Mouse (Mus musculus) spleen, adult 2 months (tissue): Measurements from ENCODE around the gene Mesp2. TPM values are rescaled to one million over a fixed set of nuclear protein-coding genes. Genes with fewer than 3 reads are reported as not detected.

ENCODE experiments used
- DNase-seq, 2 experiments: peaks; one replicate each; pipeline versions ENCODE4 v3.0.0 to v3.0.0-alpha.2; 2012 to 2021; ENCODE audit warnings: low spot score in 2 of 2, low read depth in 1 of 2
- H3K27ac ChIP-seq: fragments of 200-500 bp; 2 replicates; pipeline ENCODE4 v1.5.1; 2012; ENCODE audit warnings: low read length, inconsistent platforms; ENCODE audit not compliant: insufficient read depth
- H3K27me3 ChIP-seq: fragments of 200-500 bp; 2 replicates; pipeline ENCODE4 v1.6.1; 2012; ENCODE audit warnings: mild to moderate bottlenecking, moderate library complexity, low read length, inconsistent platforms; ENCODE audit not compliant: control insufficient read depth, insufficient read depth
- H3K36me3 ChIP-seq: fragments of 200-500 bp; 2 replicates; pipeline ENCODE4 v1.6.1; 2012; ENCODE audit warnings: mild to moderate bottlenecking, low read length, inconsistent platforms; ENCODE audit not compliant: control insufficient read depth, insufficient read depth
- H3K4me1 ChIP-seq: fragments of 200-500 bp; 2 replicates; pipeline ENCODE4 v1.6.1; 2011; ENCODE audit warnings: inconsistent platforms; ENCODE audit not compliant: control insufficient read depth, insufficient read depth, insufficient read length
- H3K4me3 ChIP-seq: fragments of 200-500 bp; 2 replicates; pipeline ENCODE4 v1.5.1; 2011; ENCODE audit warnings: mild to moderate bottlenecking, inconsistent platforms; ENCODE audit not compliant: insufficient read depth, insufficient read length; ENCODE audit errors: extremely low read depth
- CTCF ChIP-seq: fragments of 200-500 bp; IDR thresholded peaks from 2 replicates; pipeline ENCODE4 v1.5.1; 2011; ENCODE audit warnings: mild to moderate bottlenecking, inconsistent platforms; ENCODE audit not compliant: insufficient read depth, insufficient read length, insufficient replicate concordance; ENCODE audit errors: extremely low read depth
- POLR2A ChIP-seq: fragments of 200-500 bp; IDR thresholded peaks from 2 replicates; pipeline ENCODE4 v1.6.1; 2011; ENCODE audit warnings: low read depth, low read length, inconsistent platforms
- WGBS: fragments of 180-500 bp; shearing (Covaris S2); methylation state at CpG from one replicate; pipeline ENCODE4 v1.1.7; 2018; 5-methylcytosine and 5-hydroxymethylcytosine counted together
- polyA plus RNA-seq: library from polyadenylated mRNA; depleted of rRNA; stranded (reverse); fragments of >200 nt; gene quantifications from 2 replicates; pipeline ENCODE4 v1.2.3, GENCODE M21; 2012

Mesp2 gene
- polyA plus RNA-seq, 1 experiment: 0.28 TPM

DNA sequence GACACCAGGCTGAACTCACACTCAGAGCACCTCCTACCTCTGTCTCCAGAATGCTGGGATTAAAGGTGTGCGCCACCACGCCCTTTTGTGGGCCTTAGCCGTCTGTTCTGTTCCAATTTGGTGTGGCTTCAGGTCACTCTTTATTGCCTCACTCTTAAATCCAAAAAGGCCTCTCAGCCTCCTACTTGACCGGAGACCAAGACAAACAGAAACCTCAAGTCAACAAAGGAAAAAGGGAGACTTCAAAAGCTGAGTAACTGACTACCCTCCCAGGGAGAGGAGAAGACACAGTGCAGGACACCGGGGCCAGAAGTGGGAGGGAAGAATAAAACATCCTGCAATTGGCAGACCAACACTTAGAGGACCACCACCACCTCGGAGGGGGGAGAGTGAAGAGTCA is 20.6 kb downstream of the Mesp2 start:
- H3K36me3 ChIP-seq: no peaks in the 10 kb centered on the region
- DNase-seq: no peak
- no peak for TF ChIP-seq CTCF
- no peak for TF ChIP-seq POLR2A
- H3K4me3 ChIP-seq: no peak overlapping the region
- no peaks in the 10 kb centered on the region for H3K27me3 ChIP-seq
- 75% methylated on average over 6 of the region's 6 CpGs for WGBS
- H3K4me1 ChIP-seq: no peaks in the 10 kb centered on the region
- no peak overlapping the region for H3K27ac ChIP-seq

DNA sequence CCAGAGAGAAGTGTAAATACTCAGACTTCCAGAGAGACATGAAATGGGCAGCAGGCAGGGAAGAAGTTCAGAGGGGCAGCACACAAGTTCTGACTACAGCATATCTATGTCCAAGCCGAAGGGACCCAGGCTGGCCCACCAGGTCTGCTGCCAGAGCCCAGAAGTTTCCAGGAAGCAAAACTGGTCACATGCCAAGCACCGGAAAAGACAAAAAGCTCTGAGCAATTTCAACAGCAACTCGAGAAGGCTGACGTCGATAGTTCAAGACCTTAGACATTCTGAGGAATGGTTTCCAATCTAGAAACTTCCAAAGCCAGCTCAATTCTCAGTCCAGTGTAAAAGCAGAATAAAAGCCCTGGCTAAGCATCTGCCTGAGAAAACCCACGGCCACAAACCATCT is 21.1 kb downstream of the Mesp2 start:
- no peak overlapping the region for H3K27ac ChIP-seq
- no peaks in the 10 kb centered on the region for H3K27me3 ChIP-seq
- no peak overlapping the region for H3K4me3 ChIP-seq
- no peaks in the 10 kb centered on the region for H3K36me3 ChIP-seq
- DNase-seq: no peak
- TF ChIP-seq CTCF (no peak), POLR2A (no peak)
- 67% methylated on average over 6 of the region's 6 CpGs for WGBS
- H3K4me1 ChIP-seq: no peaks in the 10 kb centered on the region

DNA sequence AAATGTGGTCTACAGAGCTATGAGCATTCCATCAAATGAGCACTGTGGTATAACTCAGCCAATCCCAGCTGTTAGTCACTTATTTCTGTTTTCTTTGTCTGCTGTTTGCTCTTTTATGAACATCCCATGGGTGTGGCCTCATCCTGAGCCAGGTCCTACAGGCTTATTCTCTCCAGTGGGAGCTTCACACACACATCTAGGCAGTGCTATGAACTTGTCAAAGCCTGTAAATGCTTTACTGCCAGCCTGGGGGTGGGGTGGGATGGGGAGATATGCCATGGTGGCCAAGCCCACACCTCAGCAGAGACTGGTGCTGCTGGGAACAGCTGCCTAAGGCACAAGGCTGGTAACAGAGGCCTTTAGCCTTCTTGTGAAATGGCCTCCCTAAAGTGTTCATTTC is 22.5 kb downstream of the Mesp2 start:
- Histone ChIP-seq H3K27ac (no peak overlapping the region), H3K36me3 (no peaks in the 10 kb centered on the region), H3K4me3 (no peak overlapping the region), H3K4me1 (no peaks in the 10 kb centered on the region), H3K27me3 (no peaks in the 10 kb centered on the region)
- TF ChIP-seq POLR2A (no peak), CTCF (no peak)
- DNase-seq: no peak

DNA sequence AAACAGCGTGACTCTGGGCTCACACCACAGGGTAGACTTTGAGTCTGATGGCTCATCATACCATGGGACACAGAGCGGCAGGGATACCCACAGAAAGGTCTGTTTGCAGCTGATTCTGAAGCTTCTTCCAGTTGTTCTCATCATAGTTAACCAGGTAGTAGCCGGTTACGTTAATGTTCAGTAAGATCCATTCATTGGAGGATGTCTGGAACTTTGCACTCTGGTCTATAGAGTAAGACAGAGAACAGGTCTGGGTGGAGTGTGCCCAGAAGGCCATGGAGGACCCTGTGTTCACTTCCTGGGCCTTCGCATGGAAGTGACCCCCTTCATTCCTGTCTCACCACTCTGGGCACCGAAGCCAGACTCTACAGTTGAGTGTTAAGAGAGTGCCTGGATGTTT is 24.7 kb downstream of the Mesp2 start:
- Histone ChIP-seq H3K27ac (no peak overlapping the region), H3K27me3 (no peaks in the 10 kb centered on the region), H3K4me1 (no peaks in the 10 kb centered on the region), H3K4me3 (no peak overlapping the region), H3K36me3 (no peaks in the 10 kb centered on the region)
- TF ChIP-seq POLR2A (no peak), CTCF (no peak)
- 97% methylated on average over 6 of the region's 6 CpGs for WGBS
- DNase-seq: no peak

DNA sequence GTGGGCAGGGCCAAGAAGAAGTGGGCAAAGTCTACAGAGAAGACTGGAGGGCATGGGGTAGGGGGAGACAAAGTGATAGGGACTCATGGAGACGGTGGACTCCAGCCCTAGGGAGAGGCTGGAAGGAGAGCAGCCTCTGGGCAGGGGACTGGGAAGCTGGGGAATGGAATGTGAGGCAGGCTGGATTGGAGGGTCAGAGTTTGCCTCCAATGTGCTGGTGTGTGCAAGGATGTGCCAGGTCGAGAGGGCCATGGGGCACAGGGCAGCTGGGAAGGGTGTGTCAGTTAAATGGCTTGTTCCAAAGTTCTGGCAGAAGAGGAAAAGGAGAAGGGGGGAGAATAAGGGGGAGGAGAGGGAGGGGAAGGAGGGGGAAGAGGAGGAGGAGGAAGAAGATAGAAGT is 26.7 kb downstream of the Mesp2 start:
- WGBS: 68% methylated on average over 2 of the region's 2 CpGs
- TF ChIP-seq CTCF (no peak), POLR2A (no peak)
- Histone ChIP-seq H3K4me3 (no peak overlapping the region), H3K27ac (no peak overlapping the region), H3K27me3 (no peaks in the 10 kb centered on the region), H3K4me1 (no peaks in the 10 kb centered on the region), H3K36me3 (no peaks in the 10 kb centered on the region)
- no peak for DNase-seq

DNA sequence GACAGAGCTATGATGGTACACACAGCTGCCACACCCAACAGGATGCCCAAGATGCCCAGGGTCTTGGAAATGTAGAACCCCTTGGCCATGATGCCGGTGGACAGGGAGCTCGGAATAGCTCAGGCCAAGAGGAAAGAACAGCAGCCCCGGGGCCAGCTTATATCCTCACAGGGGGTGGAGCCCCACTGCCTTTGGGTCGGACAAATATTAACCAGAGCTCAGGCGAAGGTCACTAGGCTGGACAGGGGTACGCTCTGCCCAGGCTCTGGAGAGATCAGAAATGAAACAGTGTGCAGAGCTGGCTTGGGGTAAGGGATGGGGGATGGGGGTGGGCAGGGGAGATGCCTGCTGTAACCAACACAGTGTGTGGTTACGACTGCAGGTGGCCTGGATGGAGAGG is 31.6 kb downstream of the Mesp2 start:
- no peaks in the 10 kb centered on the region for H3K36me3 ChIP-seq
- no peak for DNase-seq
- WGBS: 75% methylated on average over 7 of the region's 7 CpGs

DNA sequence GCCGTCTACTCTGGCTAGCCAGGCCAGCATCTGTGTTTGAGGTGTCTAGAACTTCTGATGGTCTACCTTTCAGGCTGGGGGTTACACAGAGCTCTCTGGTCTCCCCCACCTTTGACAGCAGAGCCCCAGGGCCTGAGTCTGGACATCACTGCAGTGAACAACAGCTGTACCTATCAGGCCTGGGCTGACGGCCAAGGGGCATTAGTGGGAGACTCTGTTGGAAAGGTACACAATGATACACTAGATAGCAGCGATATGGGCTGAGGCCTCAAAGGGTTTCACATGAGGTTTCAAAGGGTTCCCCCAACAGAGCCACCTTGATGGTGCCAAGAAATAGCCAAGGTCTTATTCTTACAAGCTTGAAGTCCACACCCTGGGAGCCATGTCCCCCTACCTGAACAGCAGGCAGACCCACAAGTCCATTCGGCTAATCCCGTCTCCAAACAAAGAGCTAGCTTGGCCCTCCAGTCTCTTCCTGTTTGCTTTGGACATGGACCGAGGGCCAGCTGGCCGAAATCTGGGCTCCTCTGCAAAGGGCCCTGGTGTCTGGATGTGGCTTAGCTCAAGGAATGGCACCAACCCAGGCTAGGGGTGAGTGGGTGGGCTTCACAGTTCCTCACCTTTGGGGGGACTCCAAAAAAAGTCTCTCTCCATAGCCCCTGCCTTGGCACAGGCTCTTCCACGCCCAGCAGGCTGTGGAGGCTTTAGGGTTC is 33.7 kb downstream of the Mesp2 start:
- no peak overlapping the region for H3K27ac ChIP-seq
- TF ChIP-seq CTCF (no peak), POLR2A (no peak)
- DNase-seq: no peak
- H3K4me1 ChIP-seq: no peaks in the 10 kb centered on the region
- no peaks in the 10 kb centered on the region for H3K36me3 ChIP-seq
- WGBS: 87% methylated on average over 8 of the region's 8 CpGs
- H3K4me3 ChIP-seq: no peak overlapping the region
- 0 out of 2 replicates have a peak, but pooled peaks cover 2% of the 10 kb centered on the region for H3K27me3 ChIP-seq

More for the DNA sequence above, 31.6 kb downstream of the Mesp2 start:
- no peaks in the 10 kb centered on the region for H3K27me3 ChIP-seq
- TF ChIP-seq POLR2A (no peak), CTCF (no peak)
- no peaks in the 10 kb centered on the region for H3K4me1 ChIP-seq
- no peak overlapping the region for H3K4me3 ChIP-seq
- H3K27ac ChIP-seq: no peak overlapping the region
